Mouse (Mus musculus) layer of hippocampus, postnatal 14 days (tissue): ENCODE results near the gene Slc17a4. TPM values are rescaled to one million over a fixed set of nuclear protein-coding genes. Genes with fewer than 3 reads are reported as not detected.

Source experiments
- DNase-seq, 2 experiments: peaks; one replicate each; pipeline ENCODE4 v3.0.0; 2021 to 2022; ENCODE audit warnings: low spot score in 2 of 2, mixed read lengths in 1 of 2
- long read RNA-seq, 2 experiments: library from polyadenylated mRNA; stranded (forward); transcript quantifications; one replicate each; pipeline ENCODE4 v2.0.0; 2021
- total RNA-seq, 2 experiments: library from RNA; stranded (reverse); gene quantifications; 2 replicates each; pipeline ENCODE4 v1.2.3; 2021

Slc17a4 gene
- total RNA-seq = not detected
- long read RNA-seq, experiment 1 = 0 reads
- long read RNA-seq, experiment 2 = 0 reads

DNA sequence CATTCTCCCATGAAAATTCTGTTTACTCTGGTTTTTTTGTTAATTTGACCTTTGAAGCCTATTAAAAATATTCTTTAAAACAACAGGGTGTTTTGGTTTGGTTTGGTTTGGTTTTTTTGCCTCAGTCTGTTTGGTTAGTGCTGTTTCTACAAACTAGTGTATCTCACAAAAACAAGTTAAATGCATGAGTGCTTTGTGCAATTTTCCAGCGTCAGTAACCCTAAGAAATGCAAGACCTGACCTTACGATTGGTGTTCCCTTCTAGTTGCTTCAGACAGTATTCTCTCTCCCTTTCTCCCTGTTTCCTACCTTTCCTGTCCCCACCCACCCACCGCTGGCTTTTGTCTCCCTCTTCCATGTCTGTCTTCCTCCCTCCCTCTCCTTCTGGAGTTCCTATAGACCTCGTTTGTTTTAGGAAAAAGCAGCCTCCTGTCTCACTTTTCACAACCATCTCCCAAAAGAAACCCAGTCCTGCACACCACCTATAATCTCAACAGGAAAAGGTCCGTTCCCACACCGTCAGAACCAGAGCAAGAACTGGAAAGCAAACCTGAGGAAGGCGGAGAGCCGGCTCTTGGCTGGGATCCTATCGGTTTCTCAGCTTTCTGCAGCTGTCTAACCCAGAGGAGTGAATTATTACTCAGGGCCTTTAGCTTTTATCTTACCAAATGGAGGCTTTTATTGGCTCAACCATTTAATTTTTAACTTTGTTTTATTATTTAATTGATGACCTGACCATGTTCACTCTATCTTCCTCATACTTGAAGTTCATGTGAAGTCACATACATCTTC lies at the start of gene Slc17a4:
Gene Slc17a4, minus strand, starts transcription at position 634 of the 792 bp plus-strand sequence.
- no peak for DNase-seq

DNA sequence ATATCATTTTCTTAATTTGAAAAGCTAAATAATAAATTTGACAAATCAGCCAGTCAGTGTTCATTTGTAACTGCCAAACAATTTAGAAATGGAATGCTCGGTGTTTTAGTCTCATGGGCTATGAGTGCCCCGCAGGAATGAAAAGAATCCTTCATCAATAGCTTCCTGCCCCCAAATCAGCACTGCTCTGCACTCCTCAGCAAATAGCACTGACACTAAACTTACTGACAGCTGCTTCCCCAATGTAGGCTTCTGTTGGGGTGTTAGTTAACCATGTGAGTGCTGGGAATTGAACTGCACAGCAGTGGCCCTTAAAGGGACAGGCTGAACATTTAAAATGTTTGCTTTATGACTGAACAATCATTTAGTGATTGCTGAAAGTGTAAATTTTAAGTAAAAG lies 45.0 kb upstream of the Slc17a4 start:
- DNase-seq = no peak

DNA sequence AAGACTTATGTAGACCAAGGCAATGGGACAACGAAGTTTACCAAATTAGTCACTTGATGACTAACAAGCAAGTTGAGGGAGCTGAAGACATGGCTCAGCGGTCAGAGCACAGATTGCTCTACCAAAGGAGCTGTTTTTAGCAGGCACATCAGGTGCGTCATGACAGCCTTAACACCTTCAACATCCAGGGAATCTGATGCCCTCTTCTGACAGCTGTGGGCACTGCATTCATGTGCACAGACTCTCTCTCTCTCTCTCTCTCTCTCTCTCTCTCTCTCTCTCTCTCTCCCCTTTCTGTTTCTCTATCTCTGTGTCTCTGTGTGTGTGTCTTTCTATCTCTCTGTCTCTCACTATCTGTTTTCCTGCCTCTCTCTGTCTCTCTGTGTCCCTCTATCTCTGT lies 36.1 kb upstream of the Slc17a4 start:
- no peak for DNase-seq

DNA sequence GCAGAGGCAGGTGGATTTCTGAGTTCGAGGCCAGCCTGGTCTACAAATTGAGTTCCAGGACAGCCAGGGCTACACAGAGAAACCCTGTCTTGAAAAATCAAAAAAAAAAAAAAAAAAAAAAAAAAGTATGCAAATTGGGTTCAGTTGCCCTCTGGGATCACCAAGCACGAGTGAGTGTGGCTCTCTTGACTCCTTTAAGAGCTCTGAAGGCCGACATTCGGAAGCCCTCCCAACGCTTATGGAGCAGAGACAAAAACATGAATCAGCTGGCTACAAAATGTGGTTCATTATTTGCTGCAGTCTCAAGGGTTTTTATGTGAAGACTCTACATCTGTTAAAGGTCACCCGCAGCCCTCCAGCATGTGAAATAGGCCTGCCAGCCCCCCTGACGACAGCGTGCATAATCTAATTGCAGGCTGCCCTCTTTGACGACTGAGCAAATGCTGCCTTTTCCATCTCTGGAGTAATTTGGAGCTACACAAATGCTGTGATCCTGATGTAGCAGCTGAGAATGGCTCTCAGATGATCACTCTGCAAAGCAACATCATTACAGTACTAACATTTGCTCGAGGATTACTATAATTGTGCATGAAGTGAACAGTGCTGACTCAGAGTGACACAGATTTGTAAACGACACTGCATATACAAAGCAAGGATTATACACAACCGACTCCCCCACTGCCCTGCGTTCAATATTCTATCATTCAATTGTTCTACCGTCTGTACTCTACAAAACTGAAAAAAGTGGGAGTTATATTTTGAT lies 34.9 kb upstream of the Slc17a4 start:
- DNase-seq = no peak

DNA sequence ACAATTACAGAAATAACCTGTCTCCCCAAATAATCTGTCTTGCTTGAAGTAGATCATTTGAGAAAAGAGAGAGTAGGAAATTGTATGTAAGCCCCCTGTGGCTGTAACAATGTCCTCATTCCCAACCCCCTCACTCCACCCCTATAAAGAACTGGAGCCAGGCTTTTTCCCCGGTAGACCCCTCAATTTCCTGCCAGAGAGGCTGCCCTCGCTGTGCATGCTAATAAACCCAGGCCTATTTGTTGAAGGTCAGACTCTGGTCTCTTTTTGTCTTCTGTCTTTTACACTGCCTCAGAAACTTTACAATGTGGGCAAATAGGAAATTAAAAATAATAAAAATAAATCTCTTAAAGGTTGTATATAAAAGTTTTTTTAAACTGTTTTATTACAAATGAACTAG lies 31.4 kb upstream of the Slc17a4 start:
- DNase-seq = no peak

DNA sequence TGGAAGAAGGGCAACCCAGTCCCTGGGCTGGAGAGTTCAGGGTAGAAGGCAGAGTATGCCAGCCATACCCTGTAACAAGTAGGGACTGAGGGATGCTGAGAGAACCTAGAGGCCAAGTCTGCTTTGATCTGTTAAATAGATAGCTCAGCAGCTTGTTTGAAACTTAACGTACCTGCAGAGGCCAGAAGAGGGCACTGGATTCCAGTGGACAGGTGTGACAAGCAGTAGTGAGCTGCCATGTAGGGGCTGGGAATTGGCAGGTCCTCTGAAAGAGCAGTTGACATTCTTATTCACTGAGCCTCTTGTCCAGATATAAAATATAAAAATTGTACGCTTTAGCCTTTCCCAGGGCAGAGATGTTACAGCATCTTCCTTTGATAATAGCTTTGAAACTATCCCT lies 28.1 kb upstream of the Slc17a4 start:
- DNase-seq = no peak

DNA sequence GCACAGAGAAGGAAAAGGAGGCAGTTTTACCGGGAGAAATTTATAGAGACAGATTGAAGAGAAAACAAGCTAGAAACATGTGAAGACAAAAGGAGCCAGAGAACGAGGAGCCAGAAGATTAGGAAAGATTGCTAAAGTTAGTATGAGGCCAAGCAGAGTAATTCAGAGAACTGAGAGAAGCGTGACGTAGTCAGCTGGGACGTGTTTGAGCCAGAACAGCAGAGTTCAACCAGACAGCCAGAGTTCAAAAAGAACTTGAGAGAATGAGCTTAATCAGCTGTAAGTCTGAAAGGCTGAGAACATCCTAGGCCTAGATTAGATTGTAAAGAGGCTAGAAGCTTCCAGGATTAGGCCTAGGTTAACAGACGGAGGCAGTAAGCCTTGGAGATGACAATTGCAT lies 25.5 kb upstream of the Slc17a4 start:
- DNase-seq = no peak

DNA sequence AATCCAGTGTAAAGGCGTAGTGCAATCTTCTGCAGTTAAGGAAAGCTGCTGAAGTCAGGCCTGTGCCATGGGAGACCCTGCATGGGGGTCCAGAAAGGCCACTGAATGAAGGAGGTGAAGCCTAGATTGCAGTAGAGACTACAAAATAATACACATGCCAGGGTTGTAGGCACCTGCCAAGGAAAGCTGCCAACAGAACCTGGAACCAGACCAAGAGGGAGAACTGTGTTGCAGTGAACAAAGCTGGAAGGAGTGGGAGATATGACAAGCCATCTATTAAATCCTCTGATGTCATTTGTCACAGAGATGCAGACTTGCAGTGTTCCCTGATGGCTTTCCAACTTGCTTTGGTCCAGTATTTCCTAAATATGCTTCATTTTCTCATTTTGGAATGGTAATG lies 23.9 kb upstream of the Slc17a4 start:
- DNase-seq = peak; percentile 15 to 26

DNA sequence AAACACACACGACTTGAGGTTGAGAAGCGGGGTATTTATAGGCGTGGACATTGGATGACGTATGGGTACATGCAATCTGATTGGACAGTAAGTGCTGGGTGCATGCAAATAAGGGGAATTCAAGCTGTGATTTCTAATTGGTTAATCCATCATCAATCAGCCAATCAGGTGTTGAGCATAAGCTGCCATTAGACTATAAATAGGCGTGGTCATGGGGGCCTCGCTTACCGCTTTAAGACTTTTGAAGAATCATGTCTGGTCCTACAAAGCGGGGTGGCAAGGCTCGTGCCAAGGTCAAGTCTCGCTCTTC lies 19.4 kb upstream of the Slc17a4 start, which contains the start of gene Hist1h2aa:
Gene Hist1h2aa, plus strand, starts transcription at position 252 of the 310 bp plus-strand sequence.
- DNase-seq = no peak

DNA sequence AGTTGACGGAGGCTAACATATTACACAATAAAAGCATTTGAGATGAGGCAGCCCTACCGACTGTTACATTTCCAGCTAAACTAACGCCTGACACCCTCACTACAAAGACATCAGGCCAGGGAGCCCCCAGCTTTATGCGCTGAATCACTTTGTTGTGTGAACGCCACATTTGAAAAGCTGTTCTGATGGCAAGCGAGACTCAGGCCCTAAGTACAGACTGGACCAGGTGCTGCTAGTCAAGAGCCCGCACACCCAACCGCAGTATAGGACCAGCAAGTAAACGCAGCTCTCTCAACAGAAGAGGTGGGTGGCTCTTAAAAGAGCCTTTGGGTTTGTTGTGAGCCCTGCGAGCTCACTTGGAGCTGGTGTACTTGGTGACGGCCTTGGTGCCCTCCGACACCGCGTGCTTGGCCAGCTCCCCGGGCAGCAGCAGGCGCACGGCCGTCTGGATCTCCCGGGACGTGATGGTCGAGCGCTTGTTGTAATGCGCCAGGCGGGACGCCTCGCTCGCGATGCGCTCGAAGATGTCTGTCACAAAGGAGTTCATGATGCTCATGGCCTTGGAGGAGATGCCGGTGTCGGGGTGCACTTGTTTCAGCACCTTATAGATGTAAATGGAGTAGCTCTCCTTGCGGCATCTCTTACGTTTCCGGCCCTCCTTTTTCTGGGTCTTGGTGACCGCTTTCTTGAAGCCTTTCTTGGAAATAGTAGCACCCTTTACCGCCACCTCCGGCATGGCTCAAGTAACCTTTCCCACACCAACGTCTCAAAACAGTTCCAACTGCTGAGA lies 18.8 kb upstream of the Slc17a4 start, which contains the start of gene Hist1h2ba:
Gene Hist1h2ba, minus strand, starts transcription at position 736 of the 790 bp plus-strand sequence.
- no peak for DNase-seq

DNA sequence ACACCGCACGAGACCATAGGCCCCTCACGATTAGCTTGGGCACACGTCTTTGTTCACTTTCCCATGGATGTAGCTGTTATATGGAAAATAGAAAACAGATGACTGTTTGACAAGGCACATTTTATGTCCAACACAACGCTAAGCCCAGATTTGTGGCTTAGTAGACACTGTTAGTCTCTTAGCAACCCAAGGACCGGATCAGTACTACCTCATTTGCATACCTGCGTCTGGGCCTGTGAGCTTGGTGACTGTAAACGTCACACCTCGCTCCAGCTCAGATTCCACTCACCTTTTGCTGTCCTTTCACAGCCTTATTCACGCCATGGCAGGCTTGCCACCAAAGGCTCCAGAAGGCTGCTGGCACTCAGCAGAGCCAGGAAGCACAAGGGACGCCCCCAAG lies 16.1 kb upstream of the Slc17a4 start:
- DNase-seq = no peak

DNA sequence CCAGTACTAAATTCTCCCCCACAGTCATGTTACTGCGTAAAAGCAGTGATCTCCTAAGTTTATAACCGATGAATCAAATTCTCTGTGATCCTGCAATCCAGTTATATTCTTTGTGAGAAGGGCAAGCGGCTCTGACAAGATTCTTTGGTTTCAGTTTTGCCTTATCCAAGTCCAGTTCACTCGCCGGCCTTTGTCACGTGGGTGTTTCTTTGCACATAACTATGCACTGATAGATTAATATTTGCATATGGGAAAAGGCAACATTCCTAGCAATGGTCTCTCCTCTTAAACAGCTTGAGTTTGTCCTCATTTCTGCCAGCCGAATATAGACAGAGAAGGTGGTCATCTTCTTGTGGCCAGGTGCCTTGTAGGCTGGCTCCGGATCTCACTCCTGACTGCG lies 15.7 kb upstream of the Slc17a4 start:
- no peak for DNase-seq

DNA sequence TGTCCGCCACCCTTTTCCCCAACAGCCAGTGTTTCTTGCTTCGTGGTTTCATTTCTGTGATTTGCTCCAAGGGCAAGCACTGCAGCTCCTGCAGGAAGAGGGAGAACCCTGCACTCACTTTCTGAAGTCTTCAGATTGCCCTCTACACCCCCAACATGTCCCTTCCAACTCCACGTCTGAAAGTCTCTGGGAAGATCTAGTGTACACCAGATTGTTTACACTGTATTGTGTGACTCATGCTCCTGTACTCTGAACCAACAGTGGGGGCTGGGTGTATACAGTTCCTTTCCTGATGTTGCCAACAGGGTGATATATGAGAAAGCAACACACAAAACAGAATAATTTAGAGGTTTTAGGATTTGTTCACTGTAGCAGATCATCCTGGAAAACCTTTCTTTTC lies 13.8 kb upstream of the Slc17a4 start:
- no peak for DNase-seq

DNA sequence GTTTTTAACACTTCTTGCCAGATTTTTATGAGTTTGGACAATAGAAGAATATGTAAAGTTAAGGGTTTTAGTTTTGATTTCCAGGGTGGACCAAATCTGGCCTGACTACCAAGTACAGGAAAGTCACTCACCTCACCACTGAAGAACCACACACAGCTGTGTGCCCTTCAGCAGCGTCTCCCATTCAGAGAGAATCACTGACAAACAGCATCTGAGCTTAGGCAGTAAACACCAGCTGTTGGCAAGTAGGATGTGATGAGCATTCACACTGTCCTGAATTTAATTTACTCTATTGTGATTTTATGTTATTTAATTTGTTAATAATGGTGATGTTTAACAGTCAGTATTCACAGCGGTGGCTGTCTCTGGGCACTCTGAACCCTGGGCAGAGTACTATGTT lies 11.0 kb upstream of the Slc17a4 start:
- DNase-seq = no peak

DNA sequence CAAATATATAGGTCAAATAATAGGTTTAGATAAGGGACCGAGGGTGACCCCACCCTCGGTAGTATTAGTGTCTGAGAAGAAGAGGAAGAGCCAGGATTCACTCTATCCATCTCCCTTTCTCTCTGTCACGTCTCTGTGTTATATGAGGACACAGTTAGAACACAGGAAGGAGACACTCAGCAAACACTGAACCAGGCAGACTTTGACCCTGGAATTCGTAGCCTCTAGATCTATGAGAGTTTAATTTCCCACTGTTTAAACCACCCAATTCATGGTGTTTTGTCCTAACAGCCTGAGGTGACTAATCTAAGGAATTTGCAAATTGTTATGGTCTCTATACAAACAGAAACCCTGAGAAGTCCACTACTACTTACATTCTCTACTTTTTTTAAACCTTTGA lies 2.9 kb upstream of the Slc17a4 start:
- DNase-seq = no peak

DNA sequence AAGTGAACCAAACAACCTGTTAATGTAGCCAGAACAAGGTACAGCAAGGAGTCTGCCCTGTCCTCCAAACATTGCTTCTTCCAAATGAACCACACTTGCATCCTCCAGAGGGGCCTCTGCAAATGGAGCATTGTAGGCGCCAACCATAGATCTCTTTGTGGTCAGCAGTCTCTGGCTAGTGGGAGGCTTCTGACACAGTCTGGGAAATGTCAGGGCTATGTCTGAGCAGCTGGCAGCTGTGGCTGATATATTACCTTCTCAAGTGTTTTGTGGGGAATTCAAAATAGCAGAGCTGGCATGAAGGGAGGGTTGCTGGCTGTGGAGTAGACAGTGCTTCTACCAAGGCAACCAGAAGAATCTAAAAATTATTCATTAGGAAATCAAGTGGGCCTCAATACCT lies 1.3 kb upstream of the Slc17a4 start:
- no peak for DNase-seq

DNA sequence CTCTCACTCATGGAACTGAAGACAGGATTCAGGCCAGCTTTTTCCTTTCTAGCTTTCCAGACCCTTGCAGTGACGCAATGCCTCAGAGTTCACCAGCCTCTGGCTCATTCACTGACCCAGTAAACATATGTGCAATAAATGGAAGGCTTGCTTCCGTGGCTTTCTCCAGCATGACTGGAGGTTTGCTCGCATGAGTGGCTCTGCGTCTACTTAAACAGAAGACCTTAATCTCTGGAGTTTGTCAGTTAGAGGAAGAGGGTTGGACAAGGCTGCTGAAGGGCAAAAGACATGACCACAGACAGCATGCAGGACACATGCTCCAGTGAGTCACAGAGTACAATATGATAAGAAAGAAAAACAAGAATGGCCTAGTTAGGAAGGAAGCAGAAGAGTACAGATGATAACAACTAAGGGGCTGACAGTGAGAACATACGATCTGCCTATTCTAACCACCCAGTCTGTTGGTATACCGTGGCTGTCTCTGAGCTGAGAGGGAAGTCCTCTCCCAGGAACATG lies 960 bp downstream of the Slc17a4 start:
- no peak for DNase-seq

DNA sequence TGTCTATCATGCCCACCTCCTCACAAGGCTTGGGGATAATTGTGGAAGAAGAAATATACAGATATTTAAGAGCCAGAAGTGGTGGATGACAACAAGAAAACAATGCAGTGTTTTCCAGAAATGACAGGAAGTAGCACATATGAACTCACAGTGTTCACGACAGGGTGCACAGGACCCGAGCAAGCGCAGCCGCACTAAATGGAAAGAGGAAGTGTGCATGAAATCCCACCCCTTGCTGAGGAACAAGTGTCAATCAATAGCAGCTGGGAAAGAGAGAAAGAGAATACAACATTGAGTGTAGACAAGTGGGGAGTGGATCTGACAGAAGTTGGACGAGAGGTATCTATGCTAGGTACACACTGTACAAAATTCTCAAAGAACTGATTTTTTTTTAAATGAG lies 3.5 kb downstream of the Slc17a4 start:
- no peak for DNase-seq

DNA sequence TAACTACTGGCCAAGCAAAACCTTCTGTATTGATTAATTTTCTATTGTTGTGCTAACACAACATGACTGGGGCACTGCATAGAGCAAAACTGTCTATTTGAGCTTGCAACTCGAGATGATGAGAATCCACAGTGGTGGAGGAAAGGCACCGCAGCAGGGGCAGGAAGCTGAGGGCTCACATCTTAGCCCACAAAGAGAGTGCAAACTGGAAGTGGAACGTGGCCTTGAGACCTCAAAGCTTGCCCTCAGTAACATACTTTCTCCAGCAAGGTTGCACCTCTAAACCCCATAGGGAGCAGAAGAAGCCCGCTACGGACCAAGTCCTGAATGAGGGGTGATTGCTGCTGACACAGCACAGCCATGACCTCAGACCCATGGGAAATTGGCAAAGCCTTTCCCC lies 4.7 kb downstream of the Slc17a4 start:
- DNase-seq = no peak

DNA sequence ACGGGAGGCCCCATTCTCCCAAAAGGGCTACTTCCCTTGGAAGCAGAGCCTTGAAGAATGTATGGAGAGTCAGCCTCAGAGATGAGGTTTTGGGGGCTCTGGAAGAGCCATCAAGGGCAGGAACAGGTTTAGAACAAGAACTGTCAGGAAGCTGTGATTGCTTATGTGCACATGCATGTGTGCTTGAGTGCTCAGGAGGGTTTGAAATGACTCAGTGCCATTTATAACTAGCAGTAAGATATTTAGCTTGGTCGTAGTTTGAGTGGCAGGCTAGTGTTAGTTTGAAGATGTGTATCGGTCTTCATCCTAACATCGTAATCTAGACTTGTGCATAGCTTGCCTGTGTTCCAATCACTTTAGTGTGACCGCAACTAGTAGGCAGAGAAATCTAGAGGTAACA lies 7.9 kb downstream of the Slc17a4 start:
- DNase-seq = no peak

DNA sequence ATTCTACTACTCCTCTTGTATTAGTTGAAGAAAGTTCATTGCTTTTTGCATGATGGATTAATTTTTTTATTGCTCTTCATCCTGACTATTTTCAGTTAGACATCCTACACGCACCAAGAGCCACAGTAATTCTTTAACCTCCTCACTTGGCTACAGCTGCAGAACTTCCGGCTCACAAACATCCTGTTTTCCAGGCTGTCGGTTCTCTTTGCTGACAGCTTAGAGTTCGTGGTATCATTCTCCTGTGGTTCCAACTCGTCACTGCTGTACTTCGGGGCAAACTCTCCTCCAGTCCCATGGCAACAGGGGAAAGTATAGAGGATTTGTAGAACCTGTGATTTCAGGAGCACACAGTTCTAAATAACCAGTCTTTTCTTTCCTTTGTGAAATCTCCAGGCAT lies 16.6 kb downstream of the Slc17a4 start:
- DNase-seq = no peak

DNA sequence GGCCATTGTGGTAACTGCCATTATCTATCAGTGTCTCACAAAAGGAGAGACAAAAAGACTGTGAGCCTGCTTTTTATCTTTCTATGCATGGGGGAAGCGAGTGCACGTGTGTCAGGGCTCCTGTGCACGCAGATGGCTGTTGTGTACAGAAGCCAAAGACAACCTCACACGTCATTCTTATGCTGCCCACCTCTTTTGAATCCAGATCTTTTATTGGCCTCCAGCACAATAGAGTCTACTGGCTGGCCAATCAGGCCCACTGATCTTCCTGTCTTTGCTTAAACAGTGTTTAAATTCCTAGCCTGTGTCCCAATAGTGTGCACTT lies 21.6 kb downstream of the Slc17a4 start:
- DNase-seq = peak in 1 of 2 experiments; percentile 7
